Mouse (Mus musculus) natural killer cell, adult 2 months (primary cell): ENCODE data around the gene Siah1a.

Experiments
- DNase-seq, 2 experiments: peaks; one replicate each; pipeline ENCODE4 v3.0.0; 2022; ENCODE audit warnings: low spot score in 2 of 2

Siah1a gene

DNA sequence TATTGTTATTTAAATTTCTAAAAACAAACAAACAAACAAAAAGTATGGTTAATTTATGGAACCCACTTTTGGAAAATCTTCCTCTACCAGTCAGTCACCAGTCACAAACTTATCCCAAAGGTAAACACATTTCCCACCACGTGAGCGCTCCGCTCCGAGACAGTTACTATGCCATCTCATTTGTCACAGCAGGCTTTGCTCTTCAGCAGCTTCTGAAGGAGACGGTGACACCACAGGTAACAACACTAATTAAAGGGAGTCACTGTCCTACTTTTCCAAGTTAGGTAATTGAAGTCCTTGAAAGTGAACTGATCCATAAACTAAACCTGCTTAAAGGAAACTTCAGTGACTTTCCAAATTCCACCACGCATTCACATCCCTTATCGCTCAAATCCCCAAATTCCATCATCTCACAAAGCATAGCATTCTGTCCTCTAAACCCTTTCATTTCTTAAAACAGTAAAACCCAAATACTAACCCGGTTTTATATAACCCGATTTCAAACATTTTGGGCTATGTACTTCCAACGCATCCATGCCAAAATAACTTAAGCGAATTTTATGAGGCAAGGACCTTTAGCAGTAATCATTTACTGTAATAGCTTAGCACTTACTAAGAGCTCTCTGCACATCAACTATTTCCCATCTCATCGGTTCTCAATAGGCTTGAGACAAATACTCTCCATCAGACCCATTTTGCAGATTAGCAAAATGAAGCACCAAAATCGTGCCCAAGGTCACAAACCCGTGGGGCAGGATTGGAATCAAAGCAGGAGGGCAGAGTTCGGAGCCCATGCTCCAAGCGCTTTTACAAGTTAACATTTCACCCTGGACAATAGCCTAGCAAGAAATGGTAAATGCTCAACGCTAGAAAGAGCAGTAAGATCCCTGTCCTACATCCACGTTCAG, 1.2 kb downstream of the Siah1a start:
- DNase-seq, result no peak

DNA sequence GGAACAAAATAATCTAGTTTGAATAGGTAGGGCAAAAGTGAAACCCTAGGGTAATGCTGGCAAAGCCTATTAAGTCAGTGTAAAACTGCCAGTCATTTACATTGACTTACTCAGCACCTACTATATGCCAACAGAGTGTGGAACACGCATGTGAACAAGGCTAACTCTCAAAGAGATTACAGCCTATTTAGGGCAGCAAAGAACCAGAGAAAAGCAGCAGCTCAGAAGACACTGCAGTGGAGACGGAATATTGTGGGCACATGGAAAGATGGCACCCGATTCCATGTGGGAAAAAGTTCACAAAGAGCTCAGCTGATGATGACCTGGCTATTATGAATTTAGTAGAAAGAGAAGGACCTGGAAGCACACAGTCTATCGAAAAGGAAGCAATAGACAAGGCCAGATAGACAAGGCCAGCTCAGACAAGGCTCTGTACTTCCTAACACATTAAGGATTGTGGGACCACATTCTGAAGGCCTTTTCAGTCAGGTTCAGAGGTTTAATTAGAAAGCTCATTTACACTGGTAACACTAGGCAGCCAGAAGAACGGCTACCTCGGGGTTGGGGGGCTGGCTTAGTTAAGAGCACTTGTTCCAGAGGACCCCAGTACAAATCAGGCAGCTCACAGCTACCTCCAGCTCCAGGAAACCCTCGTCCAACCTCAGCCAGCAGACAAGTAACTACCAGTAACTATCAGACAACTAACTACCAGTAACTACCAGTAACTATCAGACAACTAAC, 3.0 kb downstream of the Siah1a start:
- DNase-seq, result no peak

DNA sequence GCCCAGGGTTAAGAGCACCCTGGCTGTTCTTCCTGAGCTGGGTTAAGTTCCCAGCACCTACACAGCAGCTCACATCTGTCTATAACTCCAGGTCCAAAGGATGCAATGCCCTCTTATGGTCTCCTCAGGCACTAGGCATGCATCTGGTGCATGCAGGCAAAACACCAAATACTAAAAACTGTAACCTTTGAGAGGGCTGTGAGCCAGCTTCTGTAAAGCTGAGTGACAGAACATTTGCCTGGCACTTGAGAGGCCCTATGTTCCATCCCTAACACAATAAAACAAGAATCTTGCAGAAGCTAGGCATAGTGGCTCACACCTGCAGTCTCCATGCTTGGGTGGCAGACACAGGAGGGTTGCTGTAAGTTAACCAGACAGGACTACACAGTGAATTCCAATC, 4.1 kb downstream of the Siah1a start:
- DNase-seq, result no peak

- DNase-seq, result no peak
Observed at GRCm38 (mm10) chr8:86740899-86741298, 4.8 kb downstream of the Siah1a start.

DNA sequence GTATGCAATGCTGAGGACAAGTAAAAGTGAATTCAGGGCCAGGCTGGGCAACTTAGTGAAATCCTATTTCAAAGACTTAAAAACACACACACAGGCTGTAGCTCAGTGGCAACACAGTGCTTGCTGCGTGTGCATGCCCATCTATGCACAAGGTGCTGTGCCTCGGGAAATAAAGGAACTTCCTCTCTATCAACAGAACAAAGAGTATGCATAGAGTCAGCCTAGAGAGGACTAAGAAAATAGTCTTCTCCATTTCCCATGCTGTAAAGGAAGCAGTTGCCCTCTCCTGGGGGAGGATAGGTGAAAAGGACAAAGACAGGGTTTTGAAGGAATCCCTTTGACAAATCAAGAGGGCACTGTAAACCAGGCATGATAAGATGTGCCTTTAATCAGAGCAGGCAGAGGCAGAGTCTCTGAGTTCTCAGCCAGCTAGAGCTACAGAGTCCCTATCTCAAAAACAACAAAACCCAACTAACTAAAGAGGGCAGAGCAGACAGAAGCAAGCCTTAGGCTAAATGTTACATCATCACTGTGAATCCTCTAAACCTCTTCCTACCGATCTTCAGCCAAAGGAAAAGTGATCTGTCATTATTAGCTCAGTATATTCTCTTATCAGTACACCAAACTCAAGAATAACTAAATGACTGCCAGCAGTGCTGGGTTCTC, 10.2 kb downstream of the Siah1a start:
- DNase-seq, result peak in 1 of 2 experiments; percentile 6

GRCm38 (mm10) chr8:86734954-86735353, 10.8 kb downstream of the Siah1a start:
- DNase-seq, result no peak

DNA sequence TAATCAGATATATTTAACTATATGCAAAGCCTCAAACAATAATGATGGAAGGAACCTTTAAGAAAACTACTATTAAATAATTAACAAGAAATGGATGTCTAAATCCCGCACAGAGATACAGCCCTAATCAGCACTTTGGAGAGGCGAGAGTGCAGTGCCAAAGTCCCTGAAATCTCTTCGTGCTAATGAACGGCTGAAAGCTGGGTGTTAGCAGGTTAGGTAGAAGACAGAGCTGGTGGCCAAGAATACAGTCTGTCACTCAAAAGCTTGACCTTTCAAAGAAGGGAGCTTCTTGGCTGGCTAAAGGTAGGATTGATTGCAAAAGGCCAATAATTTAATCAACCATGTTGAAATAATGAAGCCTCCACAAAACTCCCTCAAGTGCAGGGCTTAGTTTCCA, 11.6 kb downstream of the Siah1a start:
- no peak for DNase-seq

GRCm38 (mm10) chr8:86730860-86731259, 14.9 kb downstream of the Siah1a start:
- no peak for DNase-seq

DNA sequence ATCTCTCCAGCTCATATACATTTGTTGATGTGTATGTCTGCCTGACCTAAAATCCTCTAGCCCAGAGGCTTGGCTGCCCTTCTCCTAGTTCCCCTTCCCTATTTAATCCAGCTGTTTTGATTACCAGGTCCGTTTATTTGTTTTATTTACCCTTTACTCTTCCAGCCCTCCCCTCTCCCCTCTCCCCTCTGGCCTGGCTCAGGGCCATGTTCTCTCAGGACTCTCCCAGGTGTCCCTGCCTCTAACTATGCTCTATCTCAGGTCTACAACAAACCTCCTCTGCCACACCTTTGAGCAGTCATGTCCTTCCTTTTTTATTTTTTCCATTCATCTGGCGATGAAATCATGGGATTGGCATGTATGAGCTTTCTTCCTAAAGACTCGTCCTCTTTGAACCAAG, 15.4 kb downstream of the Siah1a start:
- no peak for DNase-seq

GRCm38 (mm10) chr8:86728224-86728950, 17.3 kb downstream of the Siah1a start:
- no peak for DNase-seq

DNA sequence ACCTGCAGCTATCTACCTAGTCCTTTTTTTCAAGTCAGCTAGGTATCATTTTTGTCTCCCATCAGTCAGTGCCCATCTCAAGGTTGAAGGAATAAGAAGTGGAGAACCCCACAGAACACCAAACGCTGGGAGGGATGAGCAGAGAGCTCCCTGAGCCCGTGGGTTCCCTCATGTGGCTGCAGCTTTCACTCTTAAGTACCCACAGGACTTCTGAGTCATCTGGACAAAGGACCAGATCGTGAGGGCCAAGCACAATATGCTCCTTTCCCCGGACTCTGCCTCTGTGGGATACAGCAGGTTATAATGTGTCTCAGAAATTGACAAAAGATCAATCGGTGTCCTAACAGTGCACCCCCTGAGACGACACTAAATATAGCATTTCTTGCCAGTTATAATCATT, 18.8 kb downstream of the Siah1a start:
- no peak for DNase-seq

DNA sequence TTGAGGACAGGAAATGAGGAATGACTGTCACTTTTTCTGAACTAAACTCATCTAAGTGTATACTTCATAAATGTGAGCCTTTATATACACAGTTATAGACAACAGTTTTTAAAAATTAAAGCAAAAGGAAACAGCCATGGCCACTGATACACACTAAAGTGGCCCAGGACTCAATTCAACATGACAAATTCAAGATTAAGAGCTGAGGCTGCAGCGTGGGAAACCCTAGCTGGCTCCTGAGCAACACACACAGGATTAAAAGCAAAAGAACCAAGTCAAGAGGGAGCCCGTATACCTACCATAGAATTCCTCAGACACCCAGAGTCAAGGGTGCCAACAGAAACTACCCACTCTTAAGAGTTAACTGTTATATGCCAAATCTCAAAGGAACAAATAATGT, 24.2 kb downstream of the Siah1a start:
- no peak for DNase-seq

DNA sequence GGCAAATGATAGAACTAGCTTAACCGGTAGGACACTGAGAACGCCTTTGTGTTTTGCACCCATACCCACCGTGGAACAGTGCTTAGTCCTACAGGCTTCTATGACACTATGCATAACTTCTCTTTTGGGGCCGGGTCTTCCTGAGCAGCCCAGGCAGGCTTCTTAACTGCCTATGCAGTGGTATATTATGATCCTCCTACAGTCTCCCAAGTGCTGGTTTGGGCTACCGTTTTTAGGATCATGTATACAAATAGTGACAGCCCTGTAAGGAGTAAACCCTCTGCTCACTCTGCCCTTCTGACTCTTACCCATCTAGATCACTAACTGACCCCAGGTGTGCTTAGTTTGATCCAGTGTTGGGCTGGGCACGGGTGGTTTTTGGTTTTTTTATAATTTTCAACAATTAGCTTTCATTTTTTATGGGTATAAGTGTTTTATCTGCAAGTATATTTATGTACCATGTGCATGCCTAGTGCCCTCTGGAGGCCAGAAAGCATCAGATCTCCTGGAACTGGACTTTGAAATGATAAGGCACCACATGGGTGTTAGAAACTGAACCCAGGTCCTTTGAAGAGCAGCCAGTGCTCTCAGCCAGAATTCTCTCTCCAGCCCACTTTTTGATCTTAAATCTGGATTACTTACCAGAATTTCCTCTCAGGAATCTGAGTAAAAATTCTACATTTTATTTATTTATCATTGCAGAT, 24.8 kb downstream of the Siah1a start:
- no peak for DNase-seq

DNA sequence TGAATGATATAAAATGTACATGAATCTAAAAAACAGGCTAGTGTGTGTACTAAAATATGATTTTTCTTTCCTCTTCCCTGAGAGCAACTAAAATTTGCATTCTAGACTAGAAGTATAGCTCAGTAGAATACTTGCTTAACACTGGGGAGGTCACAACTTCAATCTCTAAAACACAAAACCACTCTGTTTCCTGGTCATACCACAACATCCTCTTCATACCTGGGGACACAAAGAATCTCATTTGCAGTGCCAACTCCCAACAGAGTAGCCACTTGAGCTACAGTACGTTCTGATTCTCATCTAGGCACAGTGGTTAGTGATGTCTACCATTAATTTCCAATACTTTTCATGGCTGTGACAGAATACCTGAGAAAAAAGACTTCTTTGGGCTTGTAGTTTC, 26.4 kb downstream of the Siah1a start:
- DNase-seq, result no peak

DNA sequence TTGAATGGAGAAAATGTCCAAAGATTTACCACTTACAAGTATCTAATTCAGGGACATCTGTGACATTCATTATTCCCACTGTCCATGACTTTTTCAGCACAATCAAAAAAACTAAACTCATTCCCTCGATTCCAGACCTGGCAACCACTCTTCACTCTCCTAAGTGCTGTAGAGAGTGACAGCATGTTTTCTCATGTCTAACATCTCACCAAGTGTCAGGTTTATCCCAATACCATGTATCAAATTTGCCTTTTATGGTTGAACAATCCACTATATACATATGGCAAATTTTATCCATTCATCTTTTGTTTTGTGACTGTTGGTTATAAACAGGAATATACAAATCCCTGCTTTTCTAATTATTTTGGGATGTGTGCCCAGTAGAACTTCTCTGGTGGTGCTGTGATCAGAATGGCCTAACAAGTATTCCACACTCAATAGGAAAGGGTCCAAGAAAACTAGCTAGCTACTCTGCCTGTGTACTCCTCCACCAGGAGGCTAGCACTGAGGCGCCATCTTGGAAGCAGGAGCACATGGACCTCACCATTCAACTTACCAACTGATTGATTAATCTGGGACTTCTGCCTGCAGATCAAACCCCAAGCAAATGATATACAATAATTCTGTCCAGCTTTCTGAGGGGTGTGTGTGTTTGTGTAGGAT, 27.3 kb downstream of the Siah1a start:
- DNase-seq, result no peak

DNA sequence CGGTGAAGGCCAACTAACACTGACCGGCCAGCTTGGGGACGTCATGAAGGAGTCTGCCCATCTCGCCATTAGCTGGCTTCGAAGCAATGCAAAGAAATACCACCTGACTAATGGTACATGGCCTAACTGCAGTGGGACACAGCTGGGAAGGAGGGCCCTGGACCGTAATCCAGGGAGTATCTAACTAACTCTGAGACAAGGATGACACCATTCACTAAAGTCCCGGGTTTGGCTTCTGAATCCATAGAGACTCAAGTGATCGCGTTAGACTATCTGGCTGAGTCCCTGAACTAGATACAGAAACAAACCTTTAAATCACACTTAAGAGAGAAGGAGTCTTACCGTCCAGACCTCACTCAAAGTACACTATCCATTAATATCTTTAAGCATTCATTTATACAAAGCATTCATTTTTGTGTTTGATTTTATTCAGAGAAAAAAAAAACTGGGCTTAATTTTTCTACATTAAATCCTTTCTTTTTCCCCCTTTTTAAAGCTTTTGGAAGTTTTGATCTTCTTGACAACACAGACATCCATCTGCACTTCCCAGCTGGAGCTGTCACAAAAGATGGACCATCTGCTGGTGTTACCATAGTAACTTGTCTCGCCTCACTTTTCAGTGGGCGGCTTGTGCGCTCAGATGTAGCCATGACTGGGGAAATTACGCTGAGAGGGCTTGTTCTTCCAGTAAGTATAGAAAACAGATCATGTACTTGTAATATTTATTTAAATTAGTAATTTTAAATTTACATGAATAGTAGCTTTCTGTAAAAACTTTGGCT, 32.1 kb downstream of the Siah1a start:
- no peak for DNase-seq

DNA sequence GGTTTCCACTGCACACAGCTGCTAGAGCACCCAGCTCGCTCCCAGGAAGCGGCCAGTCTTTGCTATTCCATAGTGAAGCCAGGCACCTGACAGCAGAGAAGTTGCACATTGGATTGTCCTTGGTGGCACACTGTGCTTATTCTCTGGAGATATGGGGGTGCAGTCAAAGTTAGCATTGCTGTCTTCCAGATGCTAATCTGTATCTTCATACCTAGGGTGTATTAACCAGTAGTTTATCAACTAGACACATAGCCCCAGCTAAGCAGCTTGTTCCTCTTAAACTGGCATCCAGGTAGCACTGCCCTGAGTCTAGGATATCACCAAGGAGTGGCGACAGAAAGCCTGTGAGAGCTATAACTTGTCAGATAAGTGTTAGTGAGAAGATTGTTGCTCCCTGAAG, 33.1 kb downstream of the Siah1a start:
- no peak for DNase-seq

DNA sequence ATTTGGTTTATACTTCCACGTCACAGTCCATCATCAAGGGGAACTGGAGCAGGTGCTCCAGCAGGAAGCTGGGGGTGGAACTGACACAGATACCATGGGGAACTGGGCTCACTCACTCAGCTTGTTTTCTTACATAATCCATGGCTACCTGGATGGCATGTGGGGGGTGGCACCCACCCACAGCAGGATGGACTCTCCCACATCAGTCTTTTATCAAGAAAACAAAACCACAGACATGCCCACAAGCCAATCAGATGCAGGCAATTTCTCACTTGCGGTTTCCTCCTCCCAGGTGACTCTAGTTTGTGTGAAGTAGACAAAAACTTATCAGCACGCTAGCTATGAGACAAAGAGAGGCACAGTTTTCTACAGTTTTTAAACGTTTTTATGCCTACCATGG, 37.9 kb downstream of the Siah1a start:
- DNase-seq, result peak; percentile 57 to 74

- no peak for DNase-seq
Observed at GRCm38 (mm10) chr8:86706756-86707155, 39.0 kb downstream of the Siah1a start.

DNA sequence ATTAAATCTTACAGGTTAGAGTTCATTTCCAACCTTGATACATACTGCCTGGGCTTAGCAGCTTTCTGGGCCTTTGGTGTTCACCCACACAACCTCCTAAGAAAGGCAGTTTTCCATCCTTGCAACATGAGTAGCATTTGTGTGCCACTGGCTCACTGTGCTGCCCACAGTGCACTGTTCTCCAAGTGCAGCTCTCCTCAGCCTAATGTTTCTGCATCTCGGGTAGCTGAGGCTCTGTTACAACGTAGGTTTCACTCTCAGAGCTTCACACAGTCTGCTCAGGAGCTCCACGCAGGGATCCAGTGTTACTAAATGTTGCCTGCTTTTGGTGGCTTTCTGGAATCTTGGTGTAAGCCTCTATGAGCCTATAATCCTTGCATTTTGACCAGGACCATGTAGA, 40.4 kb downstream of the Siah1a start:
- no peak for DNase-seq
